Mouse (Mus musculus) midbrain, embryonic 12.5 days (tissue): ENCODE measurements around the gene Anks1b. TPM values are rescaled to one million over a fixed set of nuclear protein-coding genes. Genes with fewer than 3 reads are reported as not detected.

Source experiments
- ATAC-seq: fragments of 200-750 bp; cut with Nextera tagmentation; 2 replicates; pipeline ENCODE4 v1.8.0; 2017; ENCODE audit warnings: low read depth, moderate TSS enrichment, moderate library complexity; ENCODE audit not compliant: low FRiP score
- H3K27ac ChIP-seq: fragments of 300-500 bp; sonication (generic); replicated peaks from 2 replicates; pipeline ENCODE4 v1.5.1; 2016; ENCODE audit warnings: mild to moderate bottlenecking
- H3K27me3 ChIP-seq: fragments of 300-500 bp; sonication (generic); 2 replicates; pipeline ENCODE4 v1.6.1; 2016; ENCODE audit warnings: mild to moderate bottlenecking
- H3K36me3 ChIP-seq: fragments of 300-500 bp; sonication (generic); 2 replicates; pipeline ENCODE4 v1.6.1; 2016
- H3K4me1 ChIP-seq: fragments of 300-500 bp; sonication (generic); 2 replicates; pipeline ENCODE4 v1.6.1; 2016
- H3K4me2 ChIP-seq: fragments of 300-500 bp; sonication (generic); replicated peaks from 2 replicates; pipeline ENCODE4 v1.6.1; 2016; ENCODE audit warnings: mild to moderate bottlenecking, moderate library complexity
- H3K4me3 ChIP-seq: fragments of 300-500 bp; sonication (generic); 2 replicates; pipeline ENCODE4 v1.5.1; 2016; ENCODE audit warnings: mild to moderate bottlenecking
- H3K9ac ChIP-seq: fragments of 300-500 bp; sonication (generic); replicated peaks from 2 replicates; pipeline ENCODE4 v1.6.1; 2016; ENCODE audit warnings: mild to moderate bottlenecking, moderate library complexity
- H3K9me3 ChIP-seq: fragments of 300-500 bp; sonication (generic); 2 replicates; pipeline ENCODE4 v1.6.1; 2016; ENCODE audit warnings: mild to moderate bottlenecking
- WGBS: fragments of 180-500 bp; shearing (Covaris S2); methylation state at CpG from one replicate; pipeline ENCODE4 v1.1.7; 2016; 5-methylcytosine and 5-hydroxymethylcytosine counted together
- polyA plus RNA-seq: library from polyadenylated mRNA; unstranded; fragments of >200 nt; fragmentation: Nextera tagmentation; extraction: Ambion mirVana; gene quantifications from 2 replicates; pipeline ENCODE4 v1.2.1, GENCODE M21; 2016

Gene Anks1b
- polyA plus RNA-seq, 1 experiment from 2014 or later: 11.9 TPM

DNA sequence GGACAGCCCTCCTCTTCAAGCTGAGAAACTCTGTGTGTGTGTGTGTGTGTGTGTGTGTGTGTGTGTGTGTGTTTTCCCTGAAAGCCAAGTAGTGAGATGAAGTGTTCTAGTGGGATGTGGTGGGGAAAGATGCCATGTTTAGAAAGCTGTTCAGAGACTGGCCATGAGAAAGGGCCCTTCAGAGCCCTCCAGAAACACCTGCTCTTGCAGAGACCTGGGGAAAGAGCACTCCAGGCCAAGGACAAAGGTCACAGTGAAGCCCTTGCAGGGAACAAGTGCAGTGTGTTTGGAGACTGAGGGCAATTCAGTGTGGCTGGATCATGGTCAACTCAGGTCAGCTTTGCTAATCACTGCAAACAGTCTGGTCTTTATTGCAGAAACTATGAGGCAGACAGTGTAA lies 961.9 kb downstream of the Anks1b start:
- no peak for ATAC-seq
- H3K9me3 ChIP-seq: no peaks in the 10 kb centered on the region
- H3K4me3 ChIP-seq: no peak overlapping the region

DNA sequence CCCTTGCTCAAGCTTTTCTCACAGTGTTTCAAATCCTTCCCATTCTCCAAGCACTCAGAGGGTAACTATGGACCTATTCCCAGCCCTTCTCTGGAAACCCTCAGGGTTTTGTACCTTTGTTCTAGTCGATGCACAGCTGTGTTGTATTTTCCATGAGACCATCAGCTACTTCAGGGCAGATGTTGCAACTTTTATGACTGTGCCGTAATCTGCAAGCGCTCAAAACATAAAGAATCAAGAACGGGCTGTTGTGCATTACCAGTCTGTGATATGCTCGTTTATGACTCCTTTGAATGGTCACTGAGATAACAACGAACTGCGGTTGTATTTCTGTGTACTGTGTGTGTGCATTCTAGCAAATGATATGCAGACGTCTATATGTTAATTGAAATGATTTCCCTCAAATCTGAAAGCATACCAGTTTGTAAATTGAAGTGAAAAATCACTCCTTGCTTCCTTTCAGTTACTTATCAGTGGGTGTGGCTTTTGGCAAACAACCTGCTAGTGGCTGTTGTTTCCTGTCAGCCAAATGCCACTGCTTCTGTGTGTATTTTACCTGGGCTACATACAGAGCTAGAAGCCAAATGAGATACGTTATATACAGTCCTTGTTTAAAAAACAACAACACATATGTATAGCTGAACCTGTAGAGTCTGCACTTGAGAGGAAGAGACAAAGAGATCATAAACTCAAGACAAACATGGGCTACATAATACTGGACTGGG lies 966.5 kb downstream of the Anks1b start:
- Histone ChIP-seq H3K4me3 (no peak overlapping the region), H3K4me2 (no peak overlapping the region), H3K27me3 (no peaks in the 10 kb centered on the region), H3K36me3 (no peaks in the 10 kb centered on the region), H3K9ac (no peak overlapping the region), H3K4me1 (no peaks in the 10 kb centered on the region), H3K27ac (no peak overlapping the region), H3K9me3 (0 out of 2 replicates have a peak, but pooled peaks cover 6% of the 10 kb centered on the region)
- no peak for ATAC-seq
- WGBS: 93% methylated on average over 9 of the region's 9 CpGs

More for the DNA sequence above, 961.9 kb downstream of the Anks1b start:
- Histone ChIP-seq H3K36me3 (no peaks in the 10 kb centered on the region), H3K27me3 (peaks cover 29% of the 10 kb centered on the region), H3K4me1 (peaks cover 10% of the 10 kb centered on the region), H3K4me2 (no peak overlapping the region), H3K27ac (no peak overlapping the region), H3K9ac (no peak overlapping the region)

DNA sequence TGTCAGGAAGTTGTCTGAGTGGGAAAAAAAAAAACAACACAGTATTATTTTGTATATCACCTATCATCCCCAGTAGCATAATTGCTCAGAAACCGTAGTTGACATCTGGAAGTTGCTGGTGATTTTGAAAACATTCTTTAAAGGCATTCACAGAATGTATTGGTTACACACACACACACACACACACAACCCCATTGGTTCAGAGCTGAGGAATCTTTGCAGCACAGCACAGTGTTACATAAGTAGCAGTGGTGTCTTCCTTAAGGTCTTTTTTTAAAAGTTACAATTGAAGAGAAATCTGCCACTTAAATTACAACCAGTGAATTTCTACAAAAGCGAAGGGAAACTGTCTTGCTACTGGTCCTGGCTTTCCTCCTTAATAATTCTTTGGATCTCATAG lies 969.1 kb downstream of the Anks1b start:
- no peak for ATAC-seq
- Histone ChIP-seq H3K4me2 (no peak overlapping the region), H3K36me3 (no peaks in the 10 kb centered on the region), H3K9me3 (0 out of 2 replicates have a peak, but pooled peaks cover 6% of the 10 kb centered on the region), H3K4me1 (no peaks in the 10 kb centered on the region), H3K27ac (no peak overlapping the region), H3K4me3 (no peak overlapping the region), H3K9ac (no peak overlapping the region), H3K27me3 (no peaks in the 10 kb centered on the region)
- 86% methylated on average over 2 of the region's 2 CpGs for WGBS

DNA sequence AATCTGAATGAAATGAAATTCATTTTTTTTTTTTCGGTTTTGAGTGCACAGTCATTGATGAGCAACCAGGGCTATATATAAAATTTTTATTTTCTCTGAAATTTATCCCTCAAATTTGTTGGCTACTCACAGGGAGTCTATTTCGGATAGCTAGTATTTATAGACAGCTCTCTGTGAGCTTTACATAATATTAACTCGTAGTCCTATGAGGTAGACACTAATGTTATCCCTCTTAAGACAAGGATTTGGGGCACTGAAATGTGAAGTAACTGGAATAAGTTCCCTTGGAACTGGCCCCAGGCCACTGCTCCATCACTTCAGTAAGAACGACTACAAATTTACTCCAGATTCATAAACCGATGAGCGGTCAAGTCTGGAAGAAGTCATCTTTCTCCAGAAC lies 977.8 kb downstream of the Anks1b start:
- H3K4me2 ChIP-seq: no peak overlapping the region
- ATAC-seq: no peak
- 93% methylated on average over 6 of the region's 6 CpGs for WGBS
- H3K4me3 ChIP-seq: no peak overlapping the region
- H3K27me3 ChIP-seq: no peaks in the 10 kb centered on the region
- H3K9me3 ChIP-seq: no peaks in the 10 kb centered on the region
- no peaks in the 10 kb centered on the region for H3K4me1 ChIP-seq
- no peak overlapping the region for H3K27ac ChIP-seq
- H3K36me3 ChIP-seq: no peaks in the 10 kb centered on the region
- no peak overlapping the region for H3K9ac ChIP-seq

DNA sequence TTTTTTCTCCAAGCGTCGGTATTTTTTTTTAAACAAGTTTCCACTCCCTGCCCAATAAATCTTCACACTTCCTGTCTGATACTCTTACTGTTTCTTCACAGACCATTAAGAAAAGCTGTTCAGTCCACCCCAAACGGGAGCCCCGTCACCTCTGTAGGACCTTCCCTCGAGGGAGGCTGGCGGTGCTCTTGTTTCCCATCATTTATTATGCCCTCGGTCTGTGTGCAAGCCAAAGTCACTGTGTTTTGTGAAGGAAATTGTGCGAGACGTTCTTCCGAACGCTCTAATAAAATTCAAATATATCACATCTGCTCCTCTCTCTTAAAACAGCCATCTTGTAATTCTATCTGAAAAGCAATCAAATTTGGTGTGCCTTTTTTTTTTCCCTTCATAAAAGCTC lies 978.7 kb downstream of the Anks1b start:
- no peak overlapping the region for H3K4me2 ChIP-seq
- H3K27ac ChIP-seq: no peak overlapping the region
- no peak for ATAC-seq
- no peaks in the 10 kb centered on the region for H3K36me3 ChIP-seq
- no peaks in the 10 kb centered on the region for H3K9me3 ChIP-seq
- H3K4me3 ChIP-seq: no peak overlapping the region
- no peak overlapping the region for H3K9ac ChIP-seq
- H3K4me1 ChIP-seq: no peaks in the 10 kb centered on the region
- H3K27me3 ChIP-seq: no peaks in the 10 kb centered on the region
- WGBS: 88% methylated on average over 11 of the region's 11 CpGs

DNA sequence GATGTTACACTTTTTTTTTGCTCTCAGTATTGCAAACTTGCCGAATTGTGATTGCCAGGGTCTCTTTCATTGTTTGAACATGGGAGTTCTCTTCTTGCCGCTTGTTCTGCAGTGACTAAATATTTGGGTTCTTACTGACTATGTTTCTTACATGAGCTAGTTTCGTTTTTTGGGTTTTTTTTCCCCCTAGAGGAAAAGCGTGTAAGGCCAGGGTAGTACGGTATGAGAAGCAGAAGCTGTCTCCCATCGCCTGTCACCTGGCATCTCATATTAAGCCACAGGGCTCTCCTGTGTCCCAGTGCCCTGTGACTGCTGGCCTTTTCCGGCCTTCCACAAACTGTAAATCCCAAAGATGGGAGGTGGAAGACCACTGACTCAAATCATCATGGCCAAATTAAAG lies 979.1 kb downstream of the Anks1b start:
- no peak for ATAC-seq
- Histone ChIP-seq H3K4me3 (no peak overlapping the region), H3K27me3 (no peaks in the 10 kb centered on the region), H3K27ac (no peak overlapping the region), H3K9ac (no peak overlapping the region), H3K4me2 (no peak overlapping the region), H3K9me3 (no peaks in the 10 kb centered on the region), H3K36me3 (no peaks in the 10 kb centered on the region), H3K4me1 (no peaks in the 10 kb centered on the region)
- 89% methylated on average over 7 of the region's 7 CpGs for whole genome bisulfite sequencing

DNA sequence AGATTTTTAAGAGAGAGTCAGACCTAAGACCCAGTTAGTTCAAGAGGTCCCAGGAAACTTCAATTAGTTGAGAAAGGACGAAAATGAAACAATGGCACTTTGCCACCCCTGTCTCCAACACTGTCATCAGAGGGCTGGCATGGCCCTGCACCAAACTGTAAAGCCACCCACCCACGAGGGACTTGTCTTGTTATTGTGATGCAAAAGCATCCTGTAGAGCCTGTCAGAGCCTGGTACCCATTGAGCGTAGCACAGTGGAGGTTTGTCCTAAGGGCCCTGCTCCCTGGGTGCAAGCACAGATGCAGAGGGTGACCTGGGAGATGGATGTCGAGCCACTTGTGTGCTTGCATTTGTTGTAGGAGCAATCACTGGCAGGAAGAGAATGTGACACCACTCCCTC lies 983.4 kb downstream of the Anks1b start:
- Histone ChIP-seq H3K27me3 (no peaks in the 10 kb centered on the region), H3K9me3 (no peaks in the 10 kb centered on the region), H3K9ac (no peak overlapping the region), H3K4me2 (no peak overlapping the region), H3K4me1 (no peaks in the 10 kb centered on the region), H3K27ac (no peak overlapping the region), H3K36me3 (no peaks in the 10 kb centered on the region), H3K4me3 (no peak overlapping the region)
- no peak for ATAC-seq
- WGBS: 40% methylated on average over 4 of the region's 4 CpGs

DNA sequence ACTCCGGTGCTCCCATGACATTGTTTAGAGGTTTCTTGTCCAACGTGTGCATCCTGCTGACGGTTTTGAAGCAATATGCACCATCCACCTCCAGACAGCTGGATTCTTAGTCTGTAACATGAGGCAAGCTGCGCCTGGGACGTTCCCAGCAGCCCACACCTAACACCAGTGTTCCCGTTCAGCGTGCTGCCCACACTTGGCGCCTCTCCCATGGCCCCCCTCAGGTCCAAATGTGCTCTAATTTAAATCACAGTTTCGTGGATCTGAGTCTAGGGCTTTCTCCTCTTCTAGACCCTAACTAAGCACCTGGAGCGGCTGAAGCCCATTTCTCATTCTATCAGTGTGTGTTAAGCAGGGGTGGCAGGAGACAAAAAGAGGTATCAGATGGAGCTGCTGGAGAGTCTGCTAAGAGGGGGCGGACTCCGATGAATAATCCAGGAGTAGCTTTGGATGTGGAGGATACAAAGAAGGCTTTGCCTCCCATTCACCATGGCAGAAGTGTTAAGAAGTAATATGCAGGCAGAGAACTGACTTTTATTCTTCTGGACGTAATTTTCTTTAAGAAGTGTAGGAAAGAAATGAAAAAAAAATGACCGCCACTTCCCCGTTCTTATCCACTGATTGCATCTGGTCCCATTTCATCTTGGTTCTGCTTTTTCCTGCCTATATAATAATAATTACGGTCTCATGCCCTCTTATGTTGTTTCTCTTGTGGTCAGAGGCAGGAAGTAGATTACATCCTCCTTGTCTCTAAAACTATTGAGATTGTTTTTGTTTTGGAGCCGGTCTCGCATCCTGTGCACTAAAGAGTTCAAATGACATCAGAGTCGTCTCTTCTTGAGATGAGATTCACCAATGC lies 986.6 kb downstream of the Anks1b start:
- no peaks in the 10 kb centered on the region for H3K9me3 ChIP-seq
- H3K4me2 ChIP-seq: no peak overlapping the region
- H3K27me3 ChIP-seq: no peaks in the 10 kb centered on the region
- peaks cover 5% of the 10 kb centered on the region for H3K4me1 ChIP-seq
- 88% methylated on average over 19 of the region's 19 CpGs for WGBS
- no peak for ATAC-seq
- no peak overlapping the region for H3K4me3 ChIP-seq
- no peak overlapping the region for H3K9ac ChIP-seq
- no peak overlapping the region for H3K27ac ChIP-seq
- no peaks in the 10 kb centered on the region for H3K36me3 ChIP-seq

DNA sequence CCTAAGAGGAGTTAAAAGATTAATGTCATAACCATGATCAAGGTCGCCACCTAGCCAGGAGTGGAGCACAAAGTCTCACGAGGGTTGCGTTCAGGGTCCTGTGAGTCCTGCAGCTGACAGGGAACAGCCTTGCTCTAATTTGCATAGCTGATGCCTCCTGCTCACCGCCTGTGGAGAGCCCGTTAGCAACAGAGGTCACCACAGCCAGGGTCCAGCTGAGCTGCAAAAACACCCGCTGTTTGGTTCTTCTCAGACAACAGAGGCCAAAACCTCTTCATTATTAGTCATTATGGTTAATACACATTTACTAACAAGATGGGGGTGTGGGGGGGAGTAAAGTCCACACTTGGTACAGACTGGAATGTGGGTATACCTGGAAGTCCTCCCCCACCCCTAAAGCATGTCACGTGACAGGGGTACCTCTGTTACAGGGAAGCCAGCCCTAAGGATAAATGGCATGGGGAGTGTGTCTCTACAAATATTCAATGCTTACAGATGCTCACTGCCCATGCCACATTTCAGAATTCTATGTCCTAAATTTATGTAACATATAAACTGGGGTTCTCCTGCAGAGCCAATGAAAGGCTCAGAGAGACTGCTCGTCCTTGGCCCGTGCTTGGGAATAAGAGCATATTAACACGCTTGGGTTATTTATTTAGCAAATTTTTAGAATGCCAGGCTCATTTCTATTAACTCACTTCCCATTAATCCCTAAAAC lies 990.7 kb downstream of the Anks1b start:
- 12% methylated on average over 10 of the region's 10 CpGs for WGBS
- Histone ChIP-seq H3K4me3 (no peak overlapping the region), H3K4me1 (peaks cover 5% of the 10 kb centered on the region), H3K9ac (no peak overlapping the region), H3K4me2 (no peak overlapping the region), H3K27ac (no peak overlapping the region), H3K9me3 (no peaks in the 10 kb centered on the region), H3K27me3 (no peaks in the 10 kb centered on the region), H3K36me3 (no peaks in the 10 kb centered on the region)
- ATAC-seq: no peak

DNA sequence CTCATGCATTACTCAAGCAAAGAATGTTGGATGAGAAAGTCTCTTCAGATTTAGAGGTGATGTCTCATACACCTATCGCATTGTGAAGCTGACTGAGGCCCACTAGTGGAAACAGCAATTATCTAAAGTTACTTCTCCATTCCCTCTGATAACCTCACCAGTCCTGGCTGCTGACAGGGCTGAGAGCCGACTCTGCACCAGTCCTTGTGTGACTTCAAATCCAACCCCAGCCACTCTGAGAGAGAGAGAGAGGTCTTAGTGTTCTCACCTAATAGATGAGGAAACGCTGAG lies 991.2 kb downstream of the Anks1b start:
- Histone ChIP-seq H3K4me2 (no peak overlapping the region), H3K27me3 (no peaks in the 10 kb centered on the region), H3K9ac (no peak overlapping the region), H3K4me3 (no peak overlapping the region), H3K36me3 (no peaks in the 10 kb centered on the region), H3K9me3 (no peaks in the 10 kb centered on the region), H3K4me1 (peaks cover 5% of the 10 kb centered on the region), H3K27ac (no peak overlapping the region)
- ATAC-seq: no peak
- 36% methylated on average over 3 of the region's 3 CpGs for WGBS

DNA sequence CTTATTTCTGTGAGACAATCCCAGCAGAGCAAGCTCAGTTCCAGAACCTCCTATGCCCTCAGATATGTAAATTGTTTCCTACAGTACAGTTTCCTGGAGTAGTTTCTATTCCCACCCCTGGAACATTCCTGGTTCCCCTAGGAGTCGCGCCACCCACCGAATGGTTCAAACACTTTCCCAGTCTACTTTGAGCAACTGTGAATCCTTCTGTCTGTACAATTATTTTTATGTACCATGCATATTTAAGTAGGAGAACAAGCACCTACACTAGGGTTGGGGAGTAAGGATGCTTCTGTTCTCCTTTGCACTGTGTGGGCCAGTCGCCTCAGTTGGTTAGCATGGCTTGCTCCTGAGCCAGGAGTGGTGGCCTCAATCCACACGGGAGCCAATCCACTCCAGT lies 999.9 kb downstream of the Anks1b start:
- Histone ChIP-seq H3K4me2 (no peak overlapping the region), H3K4me3 (no peak overlapping the region), H3K27ac (no peak overlapping the region), H3K27me3 (no peaks in the 10 kb centered on the region), H3K36me3 (no peaks in the 10 kb centered on the region), H3K4me1 (no peaks in the 10 kb centered on the region), H3K9ac (no peak overlapping the region), H3K9me3 (no peaks in the 10 kb centered on the region)
- WGBS: 86% methylated on average over 5 of the region's 5 CpGs
- ATAC-seq: no peak

DNA sequence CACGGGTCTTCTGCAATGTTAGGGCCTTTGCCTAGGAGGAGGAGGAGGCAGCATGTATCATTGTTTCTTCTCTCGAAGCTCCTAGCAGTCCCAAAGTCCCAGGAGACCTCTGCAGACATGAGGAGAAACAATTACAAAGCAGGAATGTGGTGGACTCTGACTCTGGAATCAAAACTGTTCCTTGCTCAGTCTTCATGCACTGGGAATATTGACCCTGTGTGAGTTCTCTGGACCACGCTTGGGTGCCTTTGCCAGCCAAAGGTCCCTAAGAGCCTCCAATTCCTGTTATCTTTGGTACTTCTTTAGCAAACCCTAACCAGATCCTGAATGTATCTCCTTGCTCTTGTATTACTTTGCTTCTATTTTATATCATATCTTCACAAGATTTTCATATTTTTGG lies 1000.9 kb downstream of the Anks1b start:
- Histone ChIP-seq H3K9me3 (no peaks in the 10 kb centered on the region), H3K4me3 (no peak overlapping the region), H3K4me2 (no peak overlapping the region), H3K9ac (no peak overlapping the region), H3K27ac (no peak overlapping the region), H3K4me1 (no peaks in the 10 kb centered on the region), H3K27me3 (no peaks in the 10 kb centered on the region), H3K36me3 (no peaks in the 10 kb centered on the region)
- WGBS: 78% methylated on average over 3 of the region's 3 CpGs
- no peak for ATAC-seq
